Mouse (Mus musculus) hindbrain, embryonic 13.5 days (tissue): ENCODE results near the gene Klhl42. TPM values are rescaled to one million over a fixed set of nuclear protein-coding genes. Genes with fewer than 3 reads are reported as not detected.

ENCODE experiments used
- ATAC-seq: fragments of 200-750 bp; cut with Nextera tagmentation; 2 replicates; pipeline ENCODE4 v1.8.0; 2017; ENCODE audit warnings: moderate TSS enrichment; ENCODE audit not compliant: low FRiP score
- H3K27ac ChIP-seq: fragments of 300-500 bp; sonication (generic); 2 replicates; pipeline ENCODE4 v1.5.1; 2015; ENCODE audit warnings: inconsistent platforms, mild to moderate bottlenecking, moderate library complexity
- H3K27me3 ChIP-seq: fragments of 300-500 bp; sonication (generic); 2 replicates; pipeline ENCODE4 v1.6.1; 2015; ENCODE audit warnings: mild to moderate bottlenecking, inconsistent platforms
- H3K36me3 ChIP-seq: fragments of 300-500 bp; sonication (generic); 2 replicates; pipeline ENCODE4 v1.6.1; 2015; ENCODE audit warnings: mild to moderate bottlenecking, inconsistent platforms
- H3K4me1 ChIP-seq: fragments of 300-500 bp; sonication (generic); replicated peaks from 2 replicates; pipeline ENCODE4 v1.6.1; 2015; ENCODE audit warnings: inconsistent platforms
- H3K4me2 ChIP-seq: fragments of 300-500 bp; sonication (generic); 2 replicates; pipeline ENCODE4 v1.6.1; 2015; ENCODE audit warnings: inconsistent platforms, mild to moderate bottlenecking, moderate library complexity
- H3K4me3 ChIP-seq: fragments of 300-500 bp; sonication (generic); 2 replicates; pipeline ENCODE4 v1.5.1; 2015; ENCODE audit warnings: mild to moderate bottlenecking, inconsistent platforms
- H3K9ac ChIP-seq: fragments of 300-500 bp; sonication (generic); 2 replicates; pipeline ENCODE4 v1.6.1; 2015; ENCODE audit warnings: mild to moderate bottlenecking, inconsistent platforms
- H3K9me3 ChIP-seq: fragments of 300-500 bp; sonication (generic); 2 replicates; pipeline ENCODE4 v1.6.1; 2016; ENCODE audit warnings: inconsistent platforms
- WGBS: fragments of 180-500 bp; shearing (Covaris S2); methylation state at CpG from one replicate; pipeline ENCODE4 v1.1.7; 2015; 5-methylcytosine and 5-hydroxymethylcytosine counted together
- polyA plus RNA-seq: library from polyadenylated mRNA; unstranded; fragments of >200 nt; fragmentation: Nextera tagmentation; extraction: Ambion mirVana; gene quantifications from 2 replicates; pipeline ENCODE4 v1.2.1, GENCODE M21; 2015

Klhl42 gene
- 6.0 and 6.3 TPM in 2 replicates for polyA plus RNA-seq

DNA sequence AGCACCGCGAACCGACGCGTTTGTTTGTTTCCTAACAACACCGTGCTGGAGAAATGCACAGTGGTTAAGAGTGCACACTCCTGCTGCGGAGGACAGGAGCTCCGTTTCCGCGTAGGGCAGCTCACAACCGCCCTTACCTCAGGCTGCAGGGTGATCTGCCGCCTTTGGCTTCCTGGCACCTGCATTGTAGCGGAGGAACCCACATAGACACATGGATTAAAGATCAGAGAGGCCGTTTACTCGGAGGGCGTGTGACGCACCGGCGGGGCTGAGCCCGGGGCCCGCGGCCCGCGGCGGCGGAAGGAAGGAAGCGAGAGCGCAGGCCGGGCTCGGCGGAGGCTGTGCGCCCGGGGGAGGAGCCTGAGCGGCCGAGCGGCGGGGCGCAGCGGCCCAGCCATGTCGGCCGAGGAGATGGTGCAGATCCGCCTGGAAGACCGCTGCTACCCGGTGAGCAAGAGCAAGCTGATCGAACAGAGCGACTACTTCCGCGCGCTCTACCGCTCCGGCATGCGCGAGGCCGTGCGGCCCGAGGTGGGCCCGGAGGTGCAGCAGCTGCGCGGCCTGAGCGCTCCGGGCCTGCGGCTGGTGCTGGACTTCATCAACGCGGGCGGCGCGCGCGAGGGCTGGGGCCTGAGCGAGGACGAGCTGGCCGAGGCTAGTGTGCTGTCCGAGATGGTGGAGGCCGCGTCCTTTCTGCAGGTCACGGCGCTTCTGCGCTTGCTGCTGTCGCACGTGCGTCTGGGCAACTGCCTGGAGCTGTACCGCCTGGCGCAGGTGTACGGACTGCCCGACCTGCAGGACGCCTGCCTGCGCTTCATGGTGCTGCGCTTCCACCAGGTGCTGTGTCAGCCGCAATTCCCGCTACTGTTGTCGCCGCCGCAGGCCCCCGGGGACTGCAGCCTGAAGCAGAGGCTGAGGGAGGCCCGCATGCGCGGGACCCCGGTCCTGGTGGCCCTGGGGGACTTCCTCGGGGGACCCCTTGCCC, at the start of gene Klhl42:
Gene Klhl42, plus strand, starts transcription at position 244 of the 985 bp plus-strand sequence.
- Histone ChIP-seq H3K27me3 (0 out of 2 replicates have a peak, but pooled peaks cover 10% of the 10 kb centered on the region), H3K9ac (peak within 1 kb of the TSS; percentile 95), H3K4me3 (peak within 1 kb of the TSS; percentile 80), H3K4me2 (peak within 1 kb of the TSS; percentile 95), H3K9me3 (no peaks in the 10 kb centered on the region), H3K27ac (peak within 1 kb of the TSS; percentile 94), H3K4me1 (peaks cover 53% of the 10 kb centered on the region), H3K36me3 (peaks cover 7% of the 10 kb centered on the region)
- WGBS, result under 1% methylated on average over 93 of the region's 99 CpGs
- peak; percentile 90 for ATAC-seq

- Histone ChIP-seq H3K27me3 (peaks cover 17% of the 10 kb centered on the region; the same call in 1 of the 2 replicates), H3K9ac (peak within 1 kb of the TSS; percentile 93), H3K4me2 (peak within 1 kb of the TSS; percentile 71), H3K36me3 (peaks cover 16% of the 10 kb centered on the region), H3K9me3 (no peaks in the 10 kb centered on the region), H3K27ac (peak within 1 kb of the TSS; percentile 89), H3K4me1 (peaks cover 28% of the 10 kb centered on the region), H3K4me3 (peak within 1 kb of the TSS; percentile 89)
- WGBS, result 4% methylated on average over 66 of the region's 66 CpGs
- ATAC-seq, result peak; percentile 99
Observed at GRCm38 (mm10) chr6:147042291-147043290, 48.6 kb upstream of the Klhl42 start, which contains the start of gene Mrps35. Gene Mrps35 (plus strand): TSS chr6:147042764.

DNA sequence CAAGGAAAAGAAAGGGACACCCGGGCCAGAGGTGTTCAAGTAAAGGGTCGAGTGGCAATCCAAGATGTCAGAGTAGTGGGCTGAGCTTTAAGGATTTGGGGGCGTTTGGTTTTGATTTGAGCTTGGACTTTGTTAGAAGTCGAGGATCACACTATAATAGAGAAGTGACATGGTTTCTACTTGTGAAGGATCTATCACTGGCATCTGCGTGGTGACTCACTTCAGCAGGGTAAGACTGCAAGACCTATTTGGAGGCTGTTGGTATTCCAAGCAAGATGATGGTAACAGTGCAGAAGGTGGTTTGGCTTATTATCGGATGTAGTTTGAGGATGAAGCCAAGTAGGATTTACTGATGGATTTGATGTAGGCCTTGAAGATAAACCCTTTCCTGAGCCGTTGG, 47.5 kb upstream of the Klhl42 start:
- WGBS, result 60% methylated on average over 7 of the region's 7 CpGs
- peaks cover 28% of the 10 kb centered on the region for H3K4me1 ChIP-seq
- H3K9ac ChIP-seq, result peak overlapping the region; percentile 93
- peak overlapping the region; percentile 89 for H3K4me3 ChIP-seq
- peak overlapping the region; percentile 71 for H3K4me2 ChIP-seq
- no peak overlapping the region for H3K27ac ChIP-seq
- H3K27me3 ChIP-seq, result peaks cover 17% of the 10 kb centered on the region; the same call in 1 of the 2 replicates
- no peak for ATAC-seq
- no peaks in the 10 kb centered on the region for H3K9me3 ChIP-seq
- H3K36me3 ChIP-seq, result peaks cover 26% of the 10 kb centered on the region

- H3K4me2 ChIP-seq, result no peak overlapping the region
- H3K27ac ChIP-seq, result no peak overlapping the region
- no peaks in the 10 kb centered on the region for H3K27me3 ChIP-seq
- no peak overlapping the region for H3K4me3 ChIP-seq
- H3K9me3 ChIP-seq, result no peaks in the 10 kb centered on the region
- H3K9ac ChIP-seq, result no peak overlapping the region
- peaks cover 9% of the 10 kb centered on the region; the same call in 1 of the 2 replicates for H3K4me1 ChIP-seq
- ATAC-seq, result no peak
- H3K36me3 ChIP-seq, result peaks cover 76% of the 10 kb centered on the region
- 96% methylated on average over 13 of the region's 13 CpGs for WGBS
Observed at GRCm38 (mm10) chr6:147049239-147049805, 41.9 kb upstream of the Klhl42 start.

DNA sequence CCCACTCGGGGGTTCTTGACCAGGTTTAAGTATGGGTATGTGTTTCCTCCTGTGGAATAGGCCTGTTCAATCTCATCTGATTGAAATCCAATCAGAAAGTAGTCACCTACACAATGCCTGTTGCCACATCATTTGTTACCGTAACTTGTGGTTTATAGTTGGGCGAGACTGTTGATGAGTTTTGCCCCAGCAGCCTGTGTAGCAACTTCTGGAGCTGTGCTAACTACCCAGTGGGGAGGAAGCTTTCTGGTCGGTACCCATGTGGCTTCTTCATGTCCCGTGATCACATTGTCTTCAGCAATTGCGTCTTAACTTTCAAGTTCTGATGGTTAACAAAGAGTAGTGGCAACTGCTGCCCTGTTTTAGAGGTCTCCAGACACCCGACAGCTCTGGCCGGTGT, 39.5 kb upstream of the Klhl42 start:
- Histone ChIP-seq H3K36me3 (peaks cover 89% of the 10 kb centered on the region), H3K4me2 (no peak overlapping the region), H3K4me1 (no peaks in the 10 kb centered on the region), H3K4me3 (no peak overlapping the region), H3K9ac (no peak overlapping the region), H3K27me3 (no peaks in the 10 kb centered on the region), H3K27ac (no peak overlapping the region), H3K9me3 (no peaks in the 10 kb centered on the region)
- WGBS, result 97% methylated on average over 8 of the region's 8 CpGs
- ATAC-seq, result no peak

DNA sequence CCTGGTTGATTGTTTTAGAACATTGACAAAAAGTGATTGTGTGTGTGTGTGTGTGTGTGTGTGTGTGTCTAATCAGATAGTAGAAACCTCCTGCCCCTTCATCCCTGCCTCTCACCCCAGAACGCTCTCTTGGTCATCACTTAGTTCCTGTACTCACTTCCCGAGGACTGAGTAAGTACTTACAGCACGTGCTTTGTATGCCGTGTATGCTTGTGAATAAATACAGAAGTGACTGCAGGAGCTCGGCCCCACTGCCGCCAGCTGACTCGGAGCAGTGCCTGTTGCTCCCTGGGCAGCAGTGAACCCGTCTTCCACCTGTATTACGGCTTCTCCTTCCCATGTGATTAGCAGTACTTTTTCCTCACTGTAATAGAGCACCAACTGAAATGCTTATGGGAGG, 38.7 kb upstream of the Klhl42 start:
- Histone ChIP-seq H3K4me2 (no peak overlapping the region), H3K27me3 (no peaks in the 10 kb centered on the region), H3K4me1 (no peaks in the 10 kb centered on the region), H3K4me3 (no peak overlapping the region), H3K27ac (no peak overlapping the region), H3K36me3 (peaks cover 83% of the 10 kb centered on the region), H3K9ac (no peak overlapping the region), H3K9me3 (no peaks in the 10 kb centered on the region)
- WGBS, result 93% methylated on average over 9 of the region's 9 CpGs
- ATAC-seq, result no peak

- Histone ChIP-seq H3K4me2 (no peak overlapping the region), H3K9ac (no peak overlapping the region), H3K4me1 (no peaks in the 10 kb centered on the region), H3K4me3 (no peak overlapping the region), H3K27me3 (no peaks in the 10 kb centered on the region), H3K27ac (no peak overlapping the region), H3K9me3 (no peaks in the 10 kb centered on the region), H3K36me3 (peaks cover 76% of the 10 kb centered on the region)
- WGBS, result 85% methylated on average over 19 of the region's 19 CpGs
- no peak for ATAC-seq
Observed at GRCm38 (mm10) chr6:147053785-147054646, 37.2 kb upstream of the Klhl42 start.

DNA sequence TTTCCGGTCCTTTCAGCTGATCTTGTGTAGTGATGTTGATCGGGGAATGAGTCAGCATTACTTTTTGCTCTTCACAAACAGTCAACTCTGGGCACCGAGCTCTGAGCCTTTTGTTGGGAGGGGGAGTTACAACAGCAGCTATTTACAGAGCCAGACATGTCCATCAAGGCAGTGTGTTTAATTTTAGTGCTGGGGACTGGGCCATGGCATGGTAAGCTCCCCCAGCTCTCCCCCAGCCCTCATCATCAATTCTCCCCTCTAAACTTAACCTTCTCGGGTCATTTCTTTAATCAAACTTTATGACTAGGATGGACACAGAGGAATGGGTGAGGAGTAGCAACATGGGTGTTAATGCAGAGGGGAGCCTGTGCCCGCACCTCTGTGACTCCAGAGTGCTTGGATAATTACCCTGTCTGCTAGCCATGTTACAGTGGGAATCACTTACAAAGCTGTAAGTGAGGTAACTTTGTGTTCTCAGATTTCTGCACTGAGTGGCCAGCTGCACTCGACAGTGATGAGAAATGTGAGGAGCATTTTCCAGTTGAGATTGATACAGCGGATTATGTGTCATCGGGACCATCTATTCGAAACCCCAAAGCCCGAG, 35.7 kb upstream of the Klhl42 start:
- Histone ChIP-seq H3K9ac (no peak overlapping the region), H3K9me3 (no peaks in the 10 kb centered on the region), H3K27ac (no peak overlapping the region), H3K36me3 (peaks cover 70% of the 10 kb centered on the region), H3K4me2 (no peak overlapping the region), H3K4me3 (no peak overlapping the region), H3K27me3 (no peaks in the 10 kb centered on the region), H3K4me1 (no peaks in the 10 kb centered on the region)
- no peak for ATAC-seq
- WGBS, result 91% methylated on average over 10 of the region's 10 CpGs

DNA sequence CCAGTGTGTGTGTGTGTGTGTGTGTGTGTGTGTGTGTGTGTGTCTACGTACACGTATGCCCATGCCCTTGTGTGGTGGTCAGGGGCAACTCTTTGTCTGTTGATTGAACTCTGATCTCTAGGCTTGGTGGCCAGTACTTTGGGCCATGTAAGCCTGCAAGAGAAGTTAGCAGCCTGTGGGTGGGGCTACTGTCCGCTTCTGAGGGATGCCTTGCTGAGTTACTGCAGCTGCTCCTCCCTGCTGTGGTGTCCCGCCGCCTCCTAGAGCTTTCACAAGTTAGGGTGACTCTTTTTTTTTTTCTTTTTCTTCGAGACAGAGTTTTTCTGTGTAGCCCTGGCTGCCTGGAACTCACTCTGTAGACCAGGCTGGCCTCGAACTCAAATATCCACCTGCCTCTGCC, 31.9 kb upstream of the Klhl42 start:
- Histone ChIP-seq H3K27ac (no peak overlapping the region), H3K27me3 (no peaks in the 10 kb centered on the region), H3K36me3 (peaks cover 62% of the 10 kb centered on the region), H3K4me1 (peaks cover 9% of the 10 kb centered on the region), H3K9ac (no peak overlapping the region), H3K4me2 (no peak overlapping the region), H3K9me3 (no peaks in the 10 kb centered on the region), H3K4me3 (no peak overlapping the region)
- ATAC-seq, result no peak
- WGBS, result 67% methylated on average over 7 of the region's 7 CpGs

GRCm38 (mm10) chr6:147061630-147062029, 29.5 kb upstream of the Klhl42 start:
- Histone ChIP-seq H3K27ac (peak overlapping the region; percentile 31; the same call in 1 of the 2 replicates), H3K9me3 (no peaks in the 10 kb centered on the region), H3K4me2 (no peak overlapping the region), H3K4me3 (no peak overlapping the region), H3K27me3 (no peaks in the 10 kb centered on the region), H3K36me3 (peaks cover 55% of the 10 kb centered on the region), H3K9ac (no peak overlapping the region), H3K4me1 (peaks cover 9% of the 10 kb centered on the region)
- ATAC-seq, result peak; percentile 81
- WGBS, result 81% methylated on average over 9 of the region's 9 CpGs
